Mouse (Mus musculus): ENCODE data around the gene Lrrtm4.

DNA sequence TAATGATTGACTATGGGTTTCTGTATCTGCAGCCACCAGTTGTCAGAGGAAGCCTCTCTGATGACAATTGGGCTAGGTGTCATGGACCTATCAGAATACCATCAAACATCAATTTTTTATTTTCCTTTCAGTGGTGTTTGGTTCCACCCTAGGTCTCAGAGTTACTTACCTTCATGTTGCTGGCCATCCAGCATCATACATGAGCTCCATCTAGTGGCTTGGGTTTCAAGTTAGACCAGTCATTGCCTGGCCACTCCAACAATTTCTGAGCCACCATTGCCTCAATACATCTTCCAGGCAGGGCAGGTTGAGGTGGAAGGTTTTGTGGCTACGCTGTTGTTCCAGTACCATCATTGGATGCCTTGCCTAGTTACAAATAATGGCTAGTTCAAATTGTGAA lies 268.3 kb downstream of the Lrrtm4 start:
- TF ChIP-seq CTCF (IDR thresholded peaks at IDR 0.05; ENCODE audit: borderline replicate concordance, insufficient read depth, low read depth, low read length) (no peak), POLR2A (IDR thresholded peaks at IDR 0.05; ENCODE audit: borderline replicate concordance, insufficient read depth, low read length) (no peak)
